Mouse (Mus musculus) NIH3T3 (cell line): ENCODE measurements around the gene Phospho1.
"Not testable (repeated sequence)": the region's sequence is repeated elsewhere in the genome, so short reads cannot be mapped to it uniquely, and the experiment has no call there.

Experiments used
- DNase-seq: peaks from one replicate; pipeline ENCODE4 v3.0.0-alpha.2; 2012; ENCODE audit warnings: low read depth

Phospho1 gene

DNA sequence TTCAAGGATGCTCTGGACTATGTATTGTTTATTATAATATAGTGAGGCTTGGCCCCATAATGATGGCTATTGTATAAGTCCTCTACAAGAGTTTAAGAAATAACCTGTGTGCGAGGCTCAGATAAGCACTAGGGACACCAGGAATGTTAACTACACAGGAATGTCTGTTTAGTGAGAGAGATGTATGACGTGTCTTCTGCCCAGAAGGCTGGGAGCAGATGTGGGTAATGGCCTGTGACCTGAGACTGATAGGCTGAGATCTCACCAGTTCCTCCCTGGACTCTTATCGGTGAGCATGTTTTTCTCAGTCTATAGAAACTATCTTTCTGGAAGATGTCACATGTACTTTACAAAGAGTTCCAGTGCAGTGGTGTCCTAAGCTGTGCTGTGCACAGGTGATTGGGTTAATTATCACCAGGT is 35.8 kb downstream of the Phospho1 start:
- DNase-seq: peak; percentile 18

DNA sequence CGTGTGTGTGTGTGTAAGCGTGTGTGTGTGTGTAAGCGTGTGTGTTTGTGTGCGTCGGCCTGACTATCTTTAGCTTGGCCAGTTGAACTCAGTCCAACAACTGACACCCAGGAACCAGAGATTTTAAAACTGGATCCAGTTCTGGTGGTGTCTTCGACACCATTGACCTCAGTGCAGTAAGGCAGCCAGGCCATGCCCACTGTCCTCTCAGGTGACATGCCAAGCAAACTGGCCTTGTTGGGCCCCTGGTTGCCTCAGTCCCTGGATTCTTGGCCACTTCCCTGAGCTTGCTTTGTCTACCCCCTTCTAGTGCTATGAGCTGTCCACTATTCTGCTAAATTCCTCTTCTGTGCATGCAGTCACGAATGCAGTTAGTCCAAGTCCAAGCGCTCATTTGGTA is 37.1 kb downstream of the Phospho1 start:
- DNase-seq: no peak

DNA sequence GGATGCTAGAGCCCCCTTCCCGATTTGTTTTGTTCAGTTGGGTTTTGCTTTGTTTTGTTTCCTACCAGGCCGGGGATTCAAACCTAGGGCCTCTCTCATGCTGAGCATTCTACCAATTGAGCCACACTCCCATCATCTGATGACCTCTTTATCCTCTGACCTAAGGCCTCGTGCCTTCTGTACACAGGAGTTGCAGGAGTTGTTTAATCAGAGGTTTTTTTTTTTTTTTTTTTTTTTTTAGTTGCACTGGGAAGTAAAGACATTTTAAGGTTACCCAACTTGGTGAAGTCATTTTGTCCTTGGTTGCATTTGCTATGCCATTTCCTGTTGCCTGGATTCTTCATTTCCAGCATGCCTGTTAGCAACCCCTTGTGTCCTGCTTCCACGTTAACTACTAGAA is 45.1 kb downstream of the Phospho1 start:
- DNase-seq: no peak

DNA sequence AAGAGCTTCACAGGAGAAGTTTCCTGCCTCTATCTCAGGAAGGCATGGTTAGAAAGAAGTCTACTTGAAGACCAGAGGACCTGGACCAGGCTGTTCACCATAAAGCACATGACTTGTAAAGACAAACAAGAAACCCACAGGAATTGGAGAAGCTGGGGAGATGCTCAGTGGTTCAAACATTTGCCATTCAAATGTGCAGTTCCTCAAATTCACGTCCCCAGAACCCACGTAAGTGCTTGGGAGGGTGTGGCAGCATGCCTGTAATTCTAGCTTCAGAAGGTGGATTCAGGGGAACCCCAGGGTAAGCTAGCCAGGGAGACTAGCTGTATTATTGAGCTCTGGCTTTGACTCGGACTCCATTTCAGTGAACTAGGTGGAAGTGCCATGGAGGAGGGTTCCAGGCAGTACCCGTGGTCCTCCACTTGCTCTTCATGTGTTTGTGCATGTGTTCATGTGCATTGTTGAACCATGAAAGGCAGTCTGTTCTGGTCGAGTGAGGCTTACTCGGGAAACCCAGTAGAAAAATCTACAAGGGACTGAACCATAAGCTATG is 45.7 kb downstream of the Phospho1 start:
- DNase-seq: no peak

DNA sequence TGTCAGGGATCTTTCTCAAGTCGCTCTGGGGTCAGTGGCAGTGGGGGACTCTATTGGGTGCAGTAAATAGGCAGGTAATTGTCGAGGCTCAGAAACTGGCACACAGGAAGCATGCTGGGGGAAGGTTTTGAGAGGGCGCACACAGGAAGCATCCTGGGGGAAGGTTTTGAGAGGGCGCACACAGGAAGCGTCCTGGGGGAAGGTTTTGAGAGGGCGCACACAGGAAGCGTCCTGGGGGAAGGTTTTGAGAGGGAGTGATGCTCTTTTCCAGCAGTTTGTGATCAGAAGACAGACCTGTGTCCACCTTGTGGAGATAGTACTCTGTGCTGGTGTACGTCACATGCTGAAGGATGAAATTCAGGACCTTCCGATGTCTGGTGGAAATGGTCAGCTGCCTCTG is 51.5 kb downstream of the Phospho1 start:
- DNase-seq: peak; percentile 43

DNA sequence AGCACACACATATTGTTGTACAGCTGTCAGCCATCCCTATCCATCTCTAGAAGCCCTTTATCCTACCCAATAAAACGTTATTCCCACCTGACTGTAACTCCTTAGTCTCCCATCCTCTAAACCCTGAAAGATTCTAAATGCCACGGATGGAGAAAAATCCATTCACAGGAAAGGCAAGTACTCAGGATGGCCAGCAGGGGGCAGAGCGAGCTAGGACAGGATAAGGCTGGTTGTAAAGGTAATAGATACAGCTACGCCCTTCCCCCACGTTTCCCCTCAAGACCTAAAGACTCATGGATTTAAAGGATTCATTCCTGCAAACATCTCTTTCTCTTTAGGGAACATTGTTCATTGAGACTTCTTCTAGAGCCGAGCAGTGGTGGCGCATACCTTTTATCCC is 52.0 kb downstream of the Phospho1 start:
- peak; percentile 82 for DNase-seq

DNA sequence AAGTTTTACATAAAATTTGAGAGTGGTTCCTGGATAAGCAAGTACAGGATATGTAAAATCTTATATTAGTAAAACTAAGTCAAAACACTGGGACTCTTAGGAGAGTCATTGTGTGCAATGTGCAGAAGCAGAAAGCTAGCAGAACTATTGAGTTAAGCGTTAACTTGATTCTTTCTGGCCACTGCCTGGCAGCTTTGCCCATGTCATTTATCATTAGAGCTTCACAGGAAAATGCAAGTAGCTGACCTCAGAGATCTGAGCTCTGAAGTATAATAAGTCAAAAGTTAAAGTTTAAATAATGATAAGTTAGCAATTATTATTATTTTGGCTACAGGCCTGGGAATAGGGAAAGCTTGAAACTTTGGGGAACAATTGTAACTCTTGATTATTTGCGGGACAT is 55.6 kb downstream of the Phospho1 start:
- not testable (repeated sequence) for DNase-seq
